In genomic region chr4:150823614-150824480, GRCm38 (mm10) we compare ENCODE assay signal across 14 mouse cellular contexts. TPM values are rescaled to one million over a fixed set of nuclear protein-coding genes. Genes with fewer than 3 reads are reported as not detected.
DNase-seq lines count a peak whose midpoint lies in the region; ATAC-seq and TF ChIP-seq lines count a peak whose summit lies in the region.
"Had no signal": no experiment of that assay in that cellular context is flagged by ENCODE, and none has a peak within 500 bp of the region (broad histone marks: within the 10 kb centered on the region; RNA-seq: fewer than 3 reads in every experiment).

No protein-coding gene starts in this region.

- no peak overlapping the region for H3K4me3 ChIP-seq in lung, postnatal 0 days (ENCODE audit: low read depth, low read length)
- no peak overlapping the region for H3K4me3 ChIP-seq in embryonic facial prominence, embryonic 12.5 days
- no peak overlapping the region for H3K4me3 ChIP-seq in stomach, embryonic 14.5 days (ENCODE audit: low read depth, low read length)
- H3K4me3 ChIP-seq: hindbrain, embryonic 13.5 days; layer of hippocampus, adult 2 months; limb, embryonic 13.5 days had no signal

- peak; percentile 92 for DNase-seq in heart, adult 11 months
- no peak for DNase-seq in heart, adult 9 months (ENCODE audit: low spot score in 2 of 2)
- DNase-seq in lung, postnatal 0 days (ENCODE audit: low spot score): no peak
- no peak for DNase-seq in lung, postnatal 4 days
- DNase-seq in ovary, postnatal 10 days (ENCODE audit: low spot score): no peak
- DNase-seq in urinary bladder, adult 2 months (ENCODE audit: low spot score): no peak
- DNase-seq: cerebellum, postnatal 10 days; gastrocnemius, postnatal 14 days; thymus, postnatal 36 days had no signal

- H3K27me3 ChIP-seq in lung, postnatal 0 days (replicated peaks; ENCODE audit: insufficient read depth, low read length): no peaks in the 10 kb centered on the region
- H3K27me3 ChIP-seq in embryonic facial prominence, embryonic 12.5 days: no peaks in the 10 kb centered on the region
- no peaks in the 10 kb centered on the region for H3K27me3 ChIP-seq in stomach, embryonic 14.5 days (ENCODE audit: control insufficient read depth, insufficient read depth, low read length)
- H3K27me3 ChIP-seq: hindbrain, embryonic 13.5 days; limb, embryonic 13.5 days had no signal

- H3K9me3 ChIP-seq in lung, postnatal 0 days (ENCODE audit: low read length): no peaks in the 10 kb centered on the region
- no peaks in the 10 kb centered on the region for H3K9me3 ChIP-seq in embryonic facial prominence, embryonic 12.5 days
- H3K9me3 ChIP-seq in stomach, embryonic 14.5 days (ENCODE audit: control insufficient read depth, low read depth, low read length): no peaks in the 10 kb centered on the region
- H3K9me3 ChIP-seq: hindbrain, embryonic 13.5 days; limb, embryonic 13.5 days had no signal

- H3K4me2 ChIP-seq in lung, postnatal 0 days (replicated peaks; ENCODE audit: low read depth, low read length): no peak overlapping the region
- no peak overlapping the region for H3K4me2 ChIP-seq in embryonic facial prominence, embryonic 12.5 days (replicated peaks)
- 0 out of 2 replicates have a peak overlapping the region, but pooled peaks have one; percentile 6 for H3K4me2 ChIP-seq in stomach, embryonic 14.5 days (replicated peaks; ENCODE audit: low read depth, low read length)
- H3K4me2 ChIP-seq: hindbrain, embryonic 13.5 days; limb, embryonic 13.5 days had no signal

- H3K27ac ChIP-seq in lung, postnatal 0 days (ENCODE audit: low read length): peak overlapping the region; percentile 95
- H3K27ac ChIP-seq in embryonic facial prominence, embryonic 12.5 days: peak overlapping the region; percentile 65; the same call in 1 of the 2 replicates
- H3K27ac ChIP-seq in stomach, embryonic 14.5 days (ENCODE audit: low read length): peak overlapping the region; percentile 89
- H3K27ac ChIP-seq: hindbrain, embryonic 13.5 days; layer of hippocampus, adult 2 months; limb, embryonic 13.5 days had no signal

- no peak for ATAC-seq in lung, postnatal 0 days
- no peak for ATAC-seq in embryonic facial prominence, embryonic 12.5 days (ENCODE audit: insufficient number of reproducible peaks, insufficient read depth, low FRiP score, low TSS enrichment)
- no peak for ATAC-seq in stomach, embryonic 14.5 days (ENCODE audit: insufficient number of reproducible peaks, insufficient read depth, low FRiP score, low read depth)

- TF ChIP-seq EP300 in lung, postnatal 0 days (IDR thresholded peaks at IDR 0.05): no peak

- TF ChIP-seq CTCF in lung, postnatal 0 days (IDR thresholded peaks at IDR 0.05): no peak

- H3K4me1 ChIP-seq in lung, postnatal 0 days (ENCODE audit: insufficient read depth, low read depth, low read length): peaks cover 31% of the 10 kb centered on the region; the same call in 1 of the 2 replicates
- peaks cover 47% of the 10 kb centered on the region for H3K4me1 ChIP-seq in embryonic facial prominence, embryonic 12.5 days
- H3K4me1 ChIP-seq in stomach, embryonic 14.5 days (ENCODE audit: control insufficient read depth, insufficient read depth, low read length): peaks cover 18% of the 10 kb centered on the region

- H3K9ac ChIP-seq in lung, postnatal 0 days (replicated peaks; ENCODE audit: low read depth): no peak overlapping the region; the same call in 1 of the 2 replicates
- no peak overlapping the region for H3K9ac ChIP-seq in embryonic facial prominence, embryonic 12.5 days
- no peak overlapping the region for H3K9ac ChIP-seq in stomach, embryonic 14.5 days (replicated peaks; ENCODE audit: low read depth, low read length)
- H3K9ac ChIP-seq: hindbrain, embryonic 13.5 days; limb, embryonic 13.5 days had no signal

- 52% methylated on average over 24 of the region's 24 CpGs for WGBS in lung, postnatal 0 days
- 54% methylated on average over 23 of the region's 24 CpGs for WGBS in embryonic facial prominence, embryonic 12.5 days
- WGBS in stomach, embryonic 14.5 days: 50% methylated on average over 21 of the region's 24 CpGs

- H3K36me3 ChIP-seq in lung, postnatal 0 days (ENCODE audit: insufficient read depth, low read length): no peaks in the 10 kb centered on the region
- H3K36me3 ChIP-seq in embryonic facial prominence, embryonic 12.5 days: no peaks in the 10 kb centered on the region
- no peaks in the 10 kb centered on the region for H3K36me3 ChIP-seq in stomach, embryonic 14.5 days (ENCODE audit: control insufficient read depth, insufficient read depth, low read length)
- H3K36me3 ChIP-seq: hindbrain, embryonic 13.5 days; limb, embryonic 13.5 days had no signal

RNA-seq across cellular contexts. Expression of gene Errfi1, which starts 29.9 kb away (rescaled TPM):
- 104 and 106 TPM in 2 replicates for polyA plus RNA-seq in lung, postnatal 0 days (2015; fragmentation: Nextera tagmentation; extraction: Ambion mirVana)
- 26.9 and 27.8 TPM in 2 replicates for polyA plus RNA-seq in embryonic facial prominence, embryonic 12.5 days (2016; fragmentation: Nextera tagmentation; extraction: Ambion mirVana)
- 36.4 and 37.3 TPM in 2 replicates for polyA plus RNA-seq in stomach, embryonic 14.5 days (2014; fragmentation: Nextera tagmentation; extraction: Ambion mirVana)
- 29.8 and 36.1 TPM in 2 replicates for polyA plus RNA-seq in urinary bladder, adult 2 months (2012; rRNA removed)
